Mouse (Mus musculus): ENCODE measurements around the gene Iqck.
A peak's percentile ranks its signal among the peaks of the same experiment; 100 is the strongest.

Iqck gene

DNA sequence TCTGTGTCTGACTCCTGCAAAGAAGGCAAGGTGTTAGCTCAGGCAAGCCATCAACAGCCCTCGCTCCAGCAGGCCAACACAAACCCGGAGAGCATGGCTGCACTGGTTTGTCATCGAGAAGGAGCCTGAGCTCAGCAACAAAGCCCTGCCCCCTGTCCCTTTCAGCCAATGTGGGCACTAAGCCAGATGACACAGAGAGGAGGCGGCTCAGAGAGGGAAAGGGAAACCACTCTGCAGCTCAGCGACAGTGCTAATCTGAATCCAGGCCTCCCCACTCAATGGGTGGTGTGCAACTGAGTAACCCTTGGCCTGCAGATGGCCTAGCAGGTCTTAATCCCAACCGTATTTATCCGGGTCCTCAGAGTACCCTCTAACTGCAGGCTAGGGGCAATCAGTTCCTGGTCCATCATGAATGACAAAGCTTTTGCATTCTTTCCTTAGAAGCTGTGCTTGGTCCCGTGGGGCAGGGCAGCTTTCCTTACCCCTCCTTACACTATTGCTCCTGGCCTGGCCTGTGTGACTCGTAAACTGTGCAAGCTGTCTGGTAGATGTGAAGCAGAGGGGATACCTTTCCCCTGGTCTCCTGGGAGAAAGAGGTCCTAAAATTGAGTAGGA is 4.8 kb upstream of the Iqck start:
- no peak for DNase-seq (ENCODE audit: low read depth, low spot score)

- no peak for DNase-seq (ENCODE audit: low read depth, low spot score)
These were observed 4.0 kb upstream of the Iqck start for GRCm38 (mm10) chr7:118851571-118851970.

DNA sequence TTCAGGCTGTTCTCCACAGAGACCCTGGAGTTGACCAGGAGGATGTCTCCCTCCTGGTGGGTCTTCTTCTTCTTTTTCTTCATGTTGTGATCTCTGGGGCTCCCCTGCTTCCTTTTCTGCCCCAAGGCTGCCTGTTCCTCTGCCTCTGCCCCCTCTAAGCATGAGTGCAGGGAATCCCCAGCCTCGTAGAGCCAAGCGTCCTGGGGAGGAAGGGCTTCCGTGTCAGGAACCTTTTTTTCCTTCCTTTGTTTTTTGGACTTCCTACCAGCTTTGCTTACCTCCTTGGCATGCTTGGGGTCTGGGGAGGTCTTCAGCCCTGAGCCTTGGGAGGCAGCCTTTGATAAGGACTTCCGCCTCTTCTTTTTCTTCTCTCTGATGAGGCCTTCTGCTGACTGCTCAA is 2.9 kb upstream of the Iqck start:
- DNase-seq (ENCODE audit: low read depth, low spot score): no peak

DNA sequence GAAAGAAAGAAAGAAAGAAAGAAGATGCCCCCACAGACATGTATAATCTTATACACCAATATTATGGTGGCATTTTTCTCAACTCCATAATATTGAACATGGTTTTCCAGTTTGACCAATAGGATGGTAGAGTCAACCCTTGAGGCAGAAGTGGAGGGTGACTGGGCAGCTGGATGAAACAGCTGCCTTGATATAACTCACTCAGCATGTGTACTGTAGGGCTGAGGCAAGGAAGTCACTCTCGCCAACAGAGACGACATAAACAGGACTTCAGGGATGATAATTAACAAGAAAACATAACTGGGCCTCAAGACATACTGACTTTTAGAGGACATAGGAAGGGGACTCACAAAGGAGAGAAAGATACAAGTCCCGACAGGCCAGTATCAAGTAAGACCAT is 946 bp upstream of the Iqck start:
- DNase-seq (ENCODE audit: low read depth, low spot score): no peak

DNA sequence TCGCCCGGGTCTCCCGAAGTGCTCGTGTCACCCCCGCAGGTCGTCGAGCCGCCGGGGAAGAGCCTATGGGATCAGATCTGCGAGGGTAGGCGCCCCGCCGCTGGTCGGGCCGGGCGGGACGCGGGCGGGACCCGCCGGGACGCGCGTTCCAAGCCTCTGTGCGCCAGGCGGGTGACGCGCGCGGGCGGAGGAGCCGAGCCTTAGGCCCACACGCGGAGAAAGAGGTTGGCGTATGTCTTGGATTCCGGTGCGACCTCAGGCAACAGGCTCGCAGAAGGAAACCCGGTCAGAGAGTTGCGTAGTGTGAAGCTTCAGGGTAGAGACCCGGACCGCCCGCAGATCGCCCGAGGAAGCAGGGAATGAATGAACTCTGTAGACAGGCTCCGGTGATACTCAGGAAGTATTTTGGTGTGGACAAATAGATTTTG is 339 bp downstream of the Iqck start, which contains the start of gene Knop1:
Gene Knop1 (minus strand): TSS at position 378 of the 428 bp plus-strand sequence.
- no peak for DNase-seq (ENCODE audit: low read depth, low spot score)

DNA sequence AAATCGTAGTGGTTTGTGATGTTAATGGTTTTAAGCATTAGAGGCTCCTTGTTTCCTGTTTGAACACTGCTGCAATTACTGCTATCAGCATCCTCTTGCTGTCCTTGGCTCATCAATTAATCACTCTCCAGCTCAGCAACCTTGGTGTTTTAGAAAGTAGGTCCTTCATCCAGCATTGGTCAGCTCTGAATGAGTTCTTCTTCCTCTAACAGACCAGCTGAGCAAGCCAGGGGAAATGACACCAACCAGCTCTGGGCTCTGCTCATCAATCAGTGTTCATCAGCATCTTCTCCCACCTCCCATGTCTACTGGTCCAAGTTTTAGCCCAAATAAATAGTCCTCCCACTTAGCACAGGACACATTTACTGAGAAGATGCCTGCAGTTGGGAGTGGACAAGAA is 3.1 kb downstream of the Iqck start:
- no peak for DNase-seq (ENCODE audit: low read depth, low spot score)

DNA sequence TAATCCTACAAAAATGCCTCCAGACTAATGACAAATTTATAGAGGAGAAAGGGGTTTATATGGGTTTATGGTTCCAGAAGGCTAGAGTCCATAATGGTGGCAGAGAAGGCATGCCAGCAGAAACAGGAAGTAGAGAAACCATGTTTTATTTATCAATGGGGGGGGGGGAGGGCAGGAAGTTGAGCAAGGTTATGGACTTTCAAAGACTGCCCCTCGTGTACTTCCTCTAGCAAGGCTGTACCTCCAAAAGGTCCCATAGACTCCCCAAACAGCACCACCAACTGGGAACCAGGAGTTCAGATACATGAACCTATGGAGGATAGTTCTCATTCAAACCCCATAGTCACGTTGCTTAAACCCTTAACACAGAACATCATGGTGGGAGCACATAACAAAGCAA is 9.8 kb downstream of the Iqck start:
- DNase-seq (ENCODE audit: low read depth, low spot score): no peak

GRCm38 (mm10) chr7:118879466-118880029 is 24.0 kb downstream of the Iqck start:
- DNase-seq (ENCODE audit: low read depth, low spot score): no peak

GRCm38 (mm10) chr7:118883957-118884356 is 28.4 kb downstream of the Iqck start:
- no peak for DNase-seq (ENCODE audit: low read depth, low spot score)

DNA sequence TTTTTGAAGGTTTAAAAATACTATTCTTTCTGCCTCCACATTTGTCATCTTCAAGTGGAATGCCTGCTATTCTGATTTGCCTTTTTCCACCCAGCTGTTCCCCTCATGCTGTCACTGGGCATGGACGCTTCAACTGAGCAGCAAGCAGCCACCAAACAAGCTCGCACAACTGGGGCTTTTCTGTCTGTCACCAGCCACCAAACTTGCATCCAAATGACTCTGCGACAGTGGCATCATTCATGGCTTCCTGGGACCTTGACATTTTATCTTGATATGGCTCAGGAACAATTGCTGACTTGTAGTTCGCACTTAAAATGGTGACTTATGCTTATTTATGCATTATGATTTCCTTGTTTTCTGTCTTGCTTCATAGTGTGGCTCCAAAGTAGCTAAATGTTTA is 29.4 kb downstream of the Iqck start:
- DNase-seq (ENCODE audit: low read depth, low spot score): no peak

DNA sequence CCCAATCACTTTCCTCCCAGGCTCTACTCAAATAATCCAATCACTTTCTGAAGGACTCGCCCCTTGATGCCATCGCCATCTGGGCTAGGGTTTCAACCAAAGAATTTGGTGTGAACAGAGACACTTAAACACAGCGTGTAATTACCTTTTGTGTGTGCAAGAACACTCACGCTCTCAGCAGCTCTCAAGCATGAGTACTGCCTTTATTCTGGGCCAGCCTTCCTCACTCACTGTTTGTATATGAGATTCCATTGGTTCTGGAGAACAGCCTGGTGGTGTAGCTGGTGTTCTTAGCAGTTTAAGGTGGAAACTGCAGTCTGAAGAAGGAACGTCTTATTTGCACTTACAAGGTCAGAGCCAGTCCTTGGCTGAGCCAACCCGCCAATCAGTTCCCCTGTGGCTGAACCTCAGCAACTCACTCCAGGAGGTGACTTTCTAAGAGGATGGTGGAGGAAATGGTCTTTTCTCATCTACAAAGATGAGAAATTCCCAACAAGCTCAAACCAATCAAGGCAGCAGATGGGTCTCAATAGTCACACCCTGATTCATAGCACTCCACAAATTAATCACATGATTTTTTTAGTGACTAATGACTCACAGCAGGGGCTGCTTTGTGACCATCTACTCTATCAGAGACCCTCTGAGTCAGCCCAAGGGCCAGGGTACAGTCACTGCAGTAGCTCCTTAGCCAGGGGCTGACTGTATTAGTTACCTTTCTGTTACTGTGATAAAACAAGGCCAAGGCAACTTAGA is 31.9 kb downstream of the Iqck start:
- DNase-seq (ENCODE audit: low read depth, low spot score): no peak

DNA sequence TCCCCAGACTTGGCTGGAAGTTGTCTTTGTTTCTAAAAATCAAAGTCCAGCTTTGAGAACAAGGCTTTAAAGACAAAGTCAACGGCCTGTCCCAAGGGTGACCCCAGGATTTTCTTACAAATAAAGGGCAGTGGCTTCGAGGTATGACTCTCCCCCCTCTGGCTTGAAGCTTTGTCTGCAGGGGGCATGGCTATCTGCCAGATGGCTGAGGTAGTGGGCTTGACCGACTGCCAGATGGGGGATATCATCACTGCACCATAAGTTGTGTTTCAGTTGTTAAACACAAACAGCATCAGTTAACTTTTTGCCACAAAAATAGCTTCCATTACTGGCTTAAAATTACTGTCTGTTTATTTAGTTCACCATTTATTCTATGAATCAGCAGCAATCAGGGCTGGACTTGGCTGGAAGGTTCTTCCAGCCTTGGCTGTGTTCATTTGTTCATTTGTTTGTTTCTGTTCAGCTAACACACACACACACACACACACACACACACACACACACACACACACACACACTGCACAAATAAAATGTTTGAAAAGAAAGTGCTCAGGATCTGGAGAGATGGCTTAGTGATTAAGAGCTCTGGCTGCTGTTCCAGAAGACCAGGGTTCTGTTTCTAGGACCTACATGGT is 33.6 kb downstream of the Iqck start:
- no peak for DNase-seq (ENCODE audit: low read depth, low spot score)

DNA sequence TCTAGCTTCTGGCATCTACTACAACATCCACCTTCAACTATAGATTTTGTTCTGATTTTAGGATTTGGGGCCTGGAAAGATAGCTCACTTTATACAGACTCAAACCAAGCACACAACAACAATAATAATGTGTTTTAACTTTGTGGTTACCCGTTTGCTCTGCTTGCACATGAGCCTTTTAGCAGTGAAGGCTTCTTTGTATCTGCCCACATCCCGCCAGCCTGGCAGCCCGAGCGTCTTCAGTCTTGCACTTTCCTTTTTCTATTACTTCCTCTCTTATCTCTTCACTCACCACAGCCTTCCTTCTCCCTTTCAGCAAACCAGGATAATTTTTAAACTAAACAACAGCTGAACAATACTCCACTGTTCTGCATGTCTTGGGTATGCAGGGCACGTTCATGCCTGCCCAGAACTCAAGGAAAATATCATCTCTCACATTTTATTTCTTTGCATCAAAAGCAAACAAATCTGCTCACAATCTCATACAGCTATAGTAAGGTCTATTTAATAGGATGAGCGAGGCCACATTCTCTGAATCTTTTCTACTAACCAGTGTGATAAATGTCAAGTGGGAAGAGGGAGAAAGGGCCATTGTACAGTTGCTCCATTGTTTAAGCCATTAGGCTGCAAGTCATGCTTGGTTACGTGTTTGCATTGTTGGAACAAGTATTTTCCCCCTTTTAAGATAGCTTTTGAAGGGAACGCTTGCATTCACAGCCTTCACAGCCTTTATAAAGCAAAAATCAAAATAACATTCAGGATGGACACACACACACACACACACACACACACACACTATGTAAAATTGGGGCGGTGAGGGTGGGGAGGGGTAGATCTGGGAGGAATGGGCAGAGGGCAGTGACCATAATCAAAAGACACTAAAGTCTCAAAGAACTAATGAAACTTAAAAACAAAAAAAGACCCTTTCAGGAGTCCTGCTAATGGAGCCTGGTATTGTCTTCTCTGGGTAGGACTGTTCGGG is 40.2 kb downstream of the Iqck start:
- peak; percentile 24 for DNase-seq (ENCODE audit: low read depth, low spot score)

DNA sequence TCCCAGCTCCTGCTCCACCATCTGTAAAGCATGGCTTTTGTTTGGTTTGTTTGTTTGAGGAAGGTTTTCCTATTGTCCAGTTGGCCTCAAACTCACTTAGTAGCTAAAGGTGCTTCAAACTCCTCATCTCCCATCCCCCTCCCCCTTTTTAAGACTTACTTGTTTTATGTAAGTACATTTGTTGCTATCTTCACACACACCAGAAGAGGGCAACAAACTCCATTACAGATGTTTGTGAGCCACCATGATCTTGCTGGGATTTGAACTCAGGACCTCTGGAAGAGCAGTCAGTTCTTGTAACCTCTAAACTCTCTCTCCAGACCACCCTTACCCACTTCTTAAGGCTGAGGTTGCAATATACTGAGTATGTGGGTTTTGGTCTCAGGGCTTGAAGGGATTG is 42.5 kb downstream of the Iqck start:
- no peak for DNase-seq (ENCODE audit: low read depth, low spot score)

DNA sequence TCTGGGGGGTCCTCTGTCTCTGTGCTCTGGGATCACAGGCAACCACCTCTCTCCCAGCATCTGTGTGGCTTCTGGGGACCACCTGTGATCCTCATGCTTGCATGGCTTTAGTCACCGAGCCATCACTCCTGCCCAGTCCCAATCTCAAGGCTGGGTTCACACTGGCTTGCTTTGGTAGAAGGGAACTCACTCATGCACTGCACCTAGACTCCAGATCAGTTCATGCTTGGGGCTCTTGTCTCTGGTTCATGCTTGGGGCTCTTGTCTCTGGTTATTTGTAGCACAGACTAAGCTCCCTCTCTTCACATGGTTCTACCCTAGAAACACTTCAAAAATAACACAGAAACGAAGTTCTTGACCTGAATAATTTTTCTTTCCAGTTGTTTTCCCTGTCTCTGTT is 44.5 kb downstream of the Iqck start:
- DNase-seq (ENCODE audit: low read depth, low spot score): no peak

GRCm38 (mm10) chr7:118902944-118903343 is 47.4 kb downstream of the Iqck start:
- DNase-seq (ENCODE audit: low read depth, low spot score): no peak

DNA sequence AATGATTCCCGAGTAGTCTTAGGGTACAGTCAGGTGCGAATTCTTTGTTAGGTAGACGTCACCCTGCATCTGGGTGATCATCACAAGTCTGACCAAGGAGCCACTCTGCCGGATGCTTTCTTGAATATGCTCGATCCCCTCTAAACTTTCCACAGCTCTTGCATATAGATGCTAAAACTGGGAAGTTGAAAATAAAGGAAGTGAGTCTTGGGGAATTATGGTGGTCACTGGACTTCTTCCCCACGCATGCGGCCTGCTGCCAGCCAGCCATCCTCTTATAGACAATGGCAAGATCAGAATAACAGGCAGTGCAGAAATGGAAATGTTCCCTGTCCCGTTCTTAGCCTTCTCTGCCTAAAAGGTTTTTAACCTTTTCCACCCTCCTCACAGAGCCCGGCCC is 48.3 kb downstream of the Iqck start:
- no peak for DNase-seq (ENCODE audit: low read depth, low spot score)

- no peak for DNase-seq (ENCODE audit: low read depth, low spot score)
These were observed 49.0 kb downstream of the Iqck start for GRCm38 (mm10) chr7:118904530-118904929.

GRCm38 (mm10) chr7:118908961-118909515 is 53.5 kb downstream of the Iqck start:
- DNase-seq (ENCODE audit: low read depth, low spot score): no peak

GRCm38 (mm10) chr7:118910464-118910863 is 54.9 kb downstream of the Iqck start:
- DNase-seq (ENCODE audit: low read depth, low spot score): no peak

GRCm38 (mm10) chr7:118911170-118911569 is 55.6 kb downstream of the Iqck start:
- DNase-seq (ENCODE audit: low read depth, low spot score): no peak

Measured in CD4-positive helper T cell, adult 2 months (primary cell).